ENCODE assay signal across 8 mouse cellular contexts in genomic region chr5:145201321-145201991, GRCm38 (mm10). TPM values are rescaled to one million over a fixed set of nuclear protein-coding genes. Genes with fewer than 3 reads are reported as not detected.
DNase-seq lines count a peak whose midpoint lies in the region; ATAC-seq and TF ChIP-seq lines count a peak whose summit lies in the region.

Zkscan14 (minus strand) TSS chr5:145201868.

- peak; percentile 47 for DNase-seq in Patski (ENCODE audit: low read depth, low spot score)
- peak; percentile 83 for DNase-seq in cerebellum, adult 9-10 months
- peak; percentile 85 for DNase-seq in hindbrain, embryonic 11.5 days (ENCODE audit: low spot score)
- DNase-seq in layer of hippocampus, postnatal 14 days (ENCODE audit: low spot score in 2 of 2), result peak; percentile 58 to 85
- peak; percentile 79 for DNase-seq in lung, postnatal 14 days
- DNase-seq in ovary, postnatal 36 days (ENCODE audit: low spot score), result peak; percentile 57
- DNase-seq in thymus, postnatal 14 days, result peak; percentile 82

- peak within 1 kb of the TSS; percentile 95 for H3K4me2 ChIP-seq in hindbrain, embryonic 11.5 days (replicated peaks; ENCODE audit: low read depth, low read length)

- H3K27me3 ChIP-seq in Patski, result no peaks in the 10 kb centered on the region
- no peaks in the 10 kb centered on the region for H3K27me3 ChIP-seq in hindbrain, embryonic 11.5 days (ENCODE audit: control insufficient read depth, insufficient read depth, low read length)

- no peaks in the 10 kb centered on the region for H3K9me3 ChIP-seq in hindbrain, embryonic 11.5 days (ENCODE audit: control insufficient read depth, low read length)

- H3K27ac ChIP-seq in hindbrain, embryonic 11.5 days (ENCODE audit: low read depth, low read length), result no peak within 1 kb of the TSS

- in situ Hi-C loops in Patski (cut with MboI; ENCODE audit: low pct_unique_long_range_greater_than_20kb), result no loop called here

- 2% methylated on average over 37 of the region's 37 CpGs for WGBS in hindbrain, embryonic 11.5 days

- H3K36me3 ChIP-seq in hindbrain, embryonic 11.5 days (ENCODE audit: control insufficient read depth, insufficient read depth, low read length), result no peaks in the 10 kb centered on the region

- no peak for TF ChIP-seq CTCF in Patski (IDR thresholded peaks at IDR 0.05)

- CTCF ChIA-PET in Patski (lab: Charles Lee), result interaction anchor here (1.1 to 1.7 kb wide), 2 partner anchors 11 to 12 kb away, joined by 3 to 5 read pairs; no protein-coding TSS in a partner anchor

- no peak for ATAC-seq in Patski
- peak; percentile 59 for ATAC-seq in frontal cortex, adult (ENCODE audit: low TSS enrichment)
- ATAC-seq in hindbrain, embryonic 11.5 days (ENCODE audit: low FRiP score), result peak; percentile 17; the same call in 1 of the 2 replicates

- POLR2A ChIA-PET in Patski (lab: Charles Lee), result interaction anchor here (1.5 kb wide), 1 partner anchor 11 kb away, joined by 3 read pairs; no protein-coding TSS in a partner anchor

- H3K4me1 ChIP-seq in hindbrain, embryonic 11.5 days (replicated peaks; ENCODE audit: control insufficient read depth, insufficient read depth, low read length), result peaks cover 4% of the 10 kb centered on the region

- peak within 1 kb of the TSS; percentile 72 for H3K9ac ChIP-seq in hindbrain, embryonic 11.5 days (ENCODE audit: low read depth, low read length)

- peak within 1 kb of the TSS; percentile 80 for H3K4me3 ChIP-seq in hindbrain, embryonic 11.5 days (ENCODE audit: low read depth, low read length)

RNA-seq across cellular contexts. Expression of gene Zkscan14, which starts in this region (rescaled TPM):
- polyA plus RNA-seq in Patski (2021), result 11.6 TPM
- polyA plus RNA-seq in hindbrain, embryonic 11.5 days (2014; fragmentation: Nextera tagmentation; extraction: Ambion mirVana), result 8.8 and 9.0 TPM in 2 replicates
- total RNA-seq in layer of hippocampus, postnatal 14 days (2021), result 1 to 10 TPM; 9.0 to 9.8 TPM
